Mouse (Mus musculus) heart, adult 8-10 months (tissue): ENCODE data around the gene Ep400. TPM values are rescaled to one million over a fixed set of nuclear protein-coding genes. Genes with fewer than 3 reads are reported as not detected.

Experiments used
- DNase-seq: peaks from one replicate; pipeline ENCODE4 v3.0.0; 2022; ENCODE audit warnings: low spot score
- total RNA-seq, 4 experiments: library from RNA; stranded (reverse); gene quantifications; 2 replicates each; pipeline ENCODE4 v1.2.4; 2022

Ep400 gene
- 10 to 100 TPM; 33.2 to 37.3 (median 34.8) TPM for total RNA-seq

GRCm38 (mm10) chr5:110770448-110771158 lies at the start of gene Ep400:
TSS of gene Ep400 (minus strand) at chr5:110770717.
- DNase-seq, result peak; percentile 99

DNA sequence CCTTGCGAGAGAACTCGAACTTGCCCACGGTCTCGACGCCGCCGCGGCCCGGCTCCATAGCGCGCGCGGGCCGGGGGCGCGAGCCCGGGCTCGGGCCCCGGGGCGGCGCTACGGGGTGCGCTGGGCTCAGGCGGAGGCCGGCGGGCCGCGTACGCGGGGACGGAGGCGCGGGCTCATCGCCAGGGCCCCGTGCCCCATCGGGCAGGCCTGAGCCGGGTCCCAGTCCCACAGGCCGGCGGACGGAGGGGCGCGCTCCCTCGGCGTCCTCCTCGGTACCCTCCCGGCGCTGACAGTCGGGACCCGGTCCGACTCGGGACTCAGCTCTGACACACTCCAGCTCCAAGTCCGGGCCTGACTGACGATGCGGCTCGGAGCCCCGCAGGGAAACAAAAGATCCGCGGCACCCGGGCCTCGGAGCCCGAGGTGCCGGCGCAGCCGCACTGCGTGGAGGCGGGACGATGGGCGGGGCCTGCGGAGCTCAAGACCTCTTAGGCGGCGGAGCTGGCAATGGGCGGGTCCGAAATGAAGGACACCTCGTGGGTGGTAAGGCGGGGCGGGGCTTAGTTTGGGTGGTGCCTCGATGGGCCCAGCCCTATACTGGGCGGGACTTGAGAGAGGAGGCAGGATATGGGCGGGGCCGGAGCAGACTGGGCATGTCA lies 39.3 kb upstream of the Ep400 start, which contains the start of gene Ulk1:
TSS of gene Ulk1 (minus strand) at position 431 of the 659 bp plus-strand sequence.
- DNase-seq, result peak; percentile 99

GRCm38 (mm10) chr5:110808821-110809666 lies 38.5 kb upstream of the Ep400 start:
- DNase-seq, result peak; percentile 26

GRCm38 (mm10) chr5:110808061-110808631 lies 37.6 kb upstream of the Ep400 start:
- peak; percentile 92 for DNase-seq

DNA sequence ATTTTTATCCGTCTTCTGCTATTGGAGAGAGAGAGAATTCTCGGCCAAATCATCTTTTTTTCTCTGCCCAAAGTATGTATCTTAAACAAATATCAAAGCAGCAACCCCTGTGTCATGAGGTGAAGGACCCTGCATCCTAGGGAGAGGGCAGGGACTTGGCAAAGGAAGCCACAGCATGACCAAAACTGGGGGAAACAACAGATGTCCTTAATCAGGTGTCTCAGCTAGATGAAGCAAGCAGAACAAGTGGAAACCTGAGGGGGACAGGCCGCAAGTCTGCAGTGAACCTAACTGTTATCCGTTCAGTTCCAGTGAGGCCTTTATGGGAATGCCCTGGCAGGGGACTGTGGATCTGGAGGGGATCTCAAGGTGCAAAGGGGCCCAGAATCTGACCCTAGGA lies 36.9 kb upstream of the Ep400 start:
- no peak for DNase-seq

GRCm38 (mm10) chr5:110806676-110807075 lies 36.2 kb upstream of the Ep400 start:
- peak; percentile 48 for DNase-seq

DNA sequence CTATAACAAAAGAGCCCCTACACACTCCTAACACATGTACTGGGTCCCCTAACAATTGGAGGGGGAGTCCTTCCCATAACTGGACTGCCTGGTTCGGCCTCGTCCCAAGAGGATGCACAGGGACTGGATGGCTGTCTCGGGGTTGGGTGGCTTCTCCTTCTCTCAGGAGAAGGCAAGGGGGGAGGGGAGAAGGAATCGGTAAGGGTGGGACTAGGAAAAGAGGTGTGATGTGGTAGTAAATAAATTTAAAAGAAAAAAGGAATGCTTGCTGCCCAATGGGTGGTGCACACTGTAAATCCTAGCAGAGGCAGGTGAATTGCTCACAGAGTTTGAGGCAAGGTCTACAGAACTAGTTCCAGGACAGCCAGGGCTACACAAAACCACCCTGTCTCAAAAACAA lies 35.6 kb upstream of the Ep400 start:
- DNase-seq, result no peak

GRCm38 (mm10) chr5:110804012-110804743 lies 33.7 kb upstream of the Ep400 start:
- DNase-seq, result no peak

- no peak for DNase-seq
Measured at GRCm38 (mm10) chr5:110802809-110803208, 32.3 kb upstream of the Ep400 start.

DNA sequence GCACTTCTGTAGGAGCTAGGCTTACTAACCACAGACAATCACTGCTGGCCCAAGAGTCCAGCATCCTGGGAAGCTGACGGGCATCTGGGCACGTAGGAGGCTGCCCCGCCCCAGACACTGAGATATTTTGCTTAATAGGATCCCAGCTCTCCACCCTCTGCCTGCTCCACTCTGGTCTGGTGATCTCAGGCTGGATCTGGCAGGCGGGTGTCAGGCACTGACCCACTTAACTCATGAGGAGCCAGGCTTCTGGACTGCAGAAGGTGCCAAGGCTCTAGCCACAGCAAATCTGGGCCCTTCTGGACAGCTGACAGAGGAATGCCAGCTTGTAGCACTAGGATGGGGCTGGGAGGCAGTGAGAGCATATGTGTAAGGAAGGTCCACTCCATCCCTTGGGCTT lies 31.7 kb upstream of the Ep400 start:
- peak; percentile 45 for DNase-seq

DNA sequence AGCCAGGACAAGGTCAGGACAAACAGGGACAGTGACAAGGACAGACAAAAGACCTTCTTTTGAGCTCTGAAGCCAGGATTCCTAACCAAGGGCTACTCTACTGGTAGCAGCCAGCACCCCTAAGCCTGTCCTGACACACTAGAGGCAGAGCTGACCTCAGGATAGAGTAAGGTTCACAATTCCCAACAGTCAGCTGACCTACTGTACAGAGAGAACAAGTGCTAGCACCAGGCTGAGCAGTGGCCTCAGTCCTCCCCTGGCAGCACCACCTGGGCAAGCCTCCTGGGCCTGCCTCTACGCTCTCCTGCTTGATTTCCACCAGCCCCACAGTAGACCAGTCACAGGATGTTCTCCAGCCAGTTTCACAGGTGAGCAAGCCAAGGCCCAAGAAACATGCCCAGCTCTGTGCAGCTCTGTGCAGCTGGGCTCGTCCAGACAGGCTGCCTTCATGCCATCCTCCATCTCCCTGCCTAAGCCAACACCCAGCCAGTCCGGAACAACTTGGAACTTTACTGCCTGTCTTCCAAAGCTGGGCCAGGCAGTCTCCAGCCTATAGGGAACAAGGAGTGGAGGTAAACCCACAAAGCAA lies 30.6 kb upstream of the Ep400 start:
- no peak for DNase-seq

- no peak for DNase-seq
Measured at GRCm38 (mm10) chr5:110797696-110798095, 27.2 kb upstream of the Ep400 start.

GRCm38 (mm10) chr5:110794363-110794762 lies 23.8 kb upstream of the Ep400 start:
- DNase-seq, result no peak

DNA sequence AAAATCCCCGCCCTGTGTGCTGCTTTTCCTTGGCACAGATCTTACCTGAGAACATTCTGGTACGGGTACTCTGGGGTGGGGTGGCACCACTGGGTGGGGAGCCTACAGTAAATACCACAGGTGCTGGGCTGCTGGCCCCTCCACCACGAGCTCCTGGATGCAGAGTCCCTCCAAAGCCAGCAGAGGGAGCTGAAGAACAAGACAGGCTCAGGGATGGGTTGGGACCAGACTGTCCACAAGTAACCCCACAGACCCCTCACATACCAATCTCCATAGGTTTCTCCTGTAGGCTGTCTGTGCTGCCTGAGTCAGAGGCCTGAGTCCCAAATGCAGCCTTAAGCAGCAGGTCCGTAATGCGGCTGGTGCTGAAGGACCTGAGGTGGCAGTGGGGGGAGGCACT lies 18.2 kb upstream of the Ep400 start:
- peak; percentile 57 for DNase-seq

GRCm38 (mm10) chr5:110786081-110786835 lies 15.7 kb upstream of the Ep400 start:
- no peak for DNase-seq

GRCm38 (mm10) chr5:110783150-110783549 lies 12.6 kb upstream of the Ep400 start:
- no peak for DNase-seq

GRCm38 (mm10) chr5:110781529-110782238 lies 11.2 kb upstream of the Ep400 start:
- DNase-seq, result no peak

- peak; percentile 19 for DNase-seq
Measured at GRCm38 (mm10) chr5:110780761-110781528, 10.4 kb upstream of the Ep400 start.
